Comparison of ENCODE assay signal across 19 mouse cellular contexts in genomic region chr7:102100868-102101267, GRCm38 (mm10). TPM values are rescaled to one million over a fixed set of nuclear protein-coding genes. Genes with fewer than 3 reads are reported as not detected.
DNase-seq lines count a peak whose midpoint lies in the region; ATAC-seq lines count a peak whose summit lies in the region.
"Had no signal": no experiment of that assay in that cellular context is flagged by ENCODE, and none has a peak within 500 bp of the region (broad histone marks: within the 10 kb centered on the region; RNA-seq: fewer than 3 reads in every experiment).

No protein-coding gene starts in this region.

- no peak overlapping the region for H3K9ac ChIP-seq in forebrain, embryonic 12.5 days
- H3K9ac ChIP-seq in heart, embryonic 14.5 days (ENCODE audit: low read length), result peak overlapping the region; percentile 11; the same call in 1 of the 2 replicates
- no peak overlapping the region for H3K9ac ChIP-seq in liver, embryonic 15.5 days
- H3K9ac ChIP-seq in limb, embryonic 13.5 days, result no peak overlapping the region
- H3K9ac ChIP-seq: hindbrain, embryonic 12.5 days; midbrain, embryonic 15.5 days had no signal

- 63% methylated on average over 5 of the region's 5 CpGs for WGBS in forebrain, embryonic 10.5 days
- WGBS in forebrain, embryonic 12.5 days, result 60% methylated on average over 5 of the region's 5 CpGs
- WGBS in heart, embryonic 14.5 days, result 61% methylated on average over 5 of the region's 5 CpGs
- 56% methylated on average over 5 of the region's 5 CpGs for WGBS in liver, embryonic 15.5 days (ENCODE audit: insufficient replicate concordance)
- WGBS in limb, embryonic 13.5 days, result 41% methylated on average over 5 of the region's 5 CpGs

- intact Hi-C loops in heart, postnatal 36 days (cut with DNase I), result no loop called here

- no peaks in the 10 kb centered on the region for H3K9me3 ChIP-seq in forebrain, embryonic 10.5 days
- H3K9me3 ChIP-seq in forebrain, embryonic 12.5 days, result no peaks in the 10 kb centered on the region
- H3K9me3 ChIP-seq in heart, embryonic 14.5 days (ENCODE audit: control insufficient read depth, low read length), result no peaks in the 10 kb centered on the region
- no peaks in the 10 kb centered on the region for H3K9me3 ChIP-seq in liver, embryonic 15.5 days (replicated peaks)
- no peaks in the 10 kb centered on the region for H3K9me3 ChIP-seq in limb, embryonic 13.5 days
- H3K9me3 ChIP-seq: hindbrain, embryonic 12.5 days; midbrain, embryonic 15.5 days had no signal

- H3K36me3 ChIP-seq in forebrain, embryonic 10.5 days (replicated peaks), result peaks cover 2% of the 10 kb centered on the region
- H3K36me3 ChIP-seq in forebrain, embryonic 12.5 days (replicated peaks), result 0 out of 2 replicates have a peak, but pooled peaks cover 1% of the 10 kb centered on the region
- H3K36me3 ChIP-seq in heart, embryonic 14.5 days (ENCODE audit: control insufficient read depth, insufficient read depth, low read length), result 0 out of 2 replicates have a peak, but pooled peaks cover 2% of the 10 kb centered on the region
- H3K36me3 ChIP-seq in liver, embryonic 15.5 days (replicated peaks), result no peaks in the 10 kb centered on the region
- H3K36me3 ChIP-seq in limb, embryonic 13.5 days, result peaks cover 7% of the 10 kb centered on the region
- H3K36me3 ChIP-seq: midbrain, embryonic 15.5 days had no signal

- H3K27ac ChIP-seq in forebrain, embryonic 10.5 days, result peak overlapping the region; percentile 79
- H3K27ac ChIP-seq in forebrain, embryonic 12.5 days, result no peak overlapping the region
- 0 out of 4 replicates have a peak overlapping the region, but pooled peaks of 1 of the 2 experiments have one; percentile 24 for H3K27ac ChIP-seq in heart, embryonic 14.5 days (replicated peaks in 1 of 2; ENCODE audit: control insufficient read depth in 1 of 2, insufficient read depth in 1 of 2, low read depth in 2 of 2, low read length in 2 of 2)
- H3K27ac ChIP-seq in liver, embryonic 15.5 days (replicated peaks), result peak overlapping the region; percentile 24; the same call in 1 of the 2 replicates
- H3K27ac ChIP-seq in limb, embryonic 13.5 days, result no peak overlapping the region; the same call in 1 of the 2 replicates
- H3K27ac ChIP-seq: midbrain, embryonic 15.5 days had no signal

- H3K4me3 ChIP-seq in forebrain, embryonic 10.5 days, result peak overlapping the region; percentile 50; the same call in 1 of the 2 replicates
- no peak overlapping the region for H3K4me3 ChIP-seq in forebrain, embryonic 12.5 days (replicated peaks)
- H3K4me3 ChIP-seq in heart, embryonic 14.5 days (ENCODE audit: control insufficient read depth in 1 of 2, insufficient read depth in 1 of 2, low read depth in 1 of 2, low read length in 2 of 2), result no peak overlapping the region
- H3K4me3 ChIP-seq in liver, embryonic 15.5 days (replicated peaks), result no peak overlapping the region
- H3K4me3 ChIP-seq in limb, embryonic 13.5 days, result no peak overlapping the region
- H3K4me3 ChIP-seq: midbrain, embryonic 15.5 days had no signal

- H3K4me1 ChIP-seq in forebrain, embryonic 10.5 days, result peaks cover 44% of the 10 kb centered on the region
- peaks cover 18% of the 10 kb centered on the region for H3K4me1 ChIP-seq in forebrain, embryonic 12.5 days
- peaks cover 29 to 33% of the 10 kb centered on the region in 2 experiments for H3K4me1 ChIP-seq in heart, embryonic 14.5 days (ENCODE audit: control insufficient read depth in 2 of 2, insufficient read depth in 2 of 2, low read length in 2 of 2)
- H3K4me1 ChIP-seq in liver, embryonic 15.5 days (replicated peaks), result peaks cover 37% of the 10 kb centered on the region
- H3K4me1 ChIP-seq in limb, embryonic 13.5 days, result peaks cover 22% of the 10 kb centered on the region

- DNase-seq in forebrain, embryonic 10.5 days (ENCODE audit: extremely low spot score, low spot score), result no peak
- no peak for DNase-seq in heart, postnatal 36 days
- no peak for DNase-seq in liver
- no peak for DNase-seq in right cerebral cortex, postnatal 10 days (ENCODE audit: low spot score in 2 of 2)
- DNase-seq: adrenal gland, adult 2 months; cerebellum, postnatal 10 days; layer of hippocampus, adult 9-11 months had no signal

- no peak for ATAC-seq in forebrain, embryonic 12.5 days (ENCODE audit: low FRiP score)
- no peak for ATAC-seq in heart, embryonic 14.5 days (ENCODE audit: insufficient number of reproducible peaks, insufficient read depth, low FRiP score, low read depth)
- no peak for ATAC-seq in liver, embryonic 15.5 days (ENCODE audit: insufficient read depth)
- no peak for ATAC-seq in limb, embryonic 13.5 days (ENCODE audit: low FRiP score, low read depth)

- peaks cover 20% of the 10 kb centered on the region for H3K27me3 ChIP-seq in forebrain, embryonic 10.5 days (ENCODE audit: poor library complexity, severe bottlenecking)
- H3K27me3 ChIP-seq in forebrain, embryonic 12.5 days, result peaks cover 10% of the 10 kb centered on the region
- H3K27me3 ChIP-seq in heart, embryonic 14.5 days (ENCODE audit: control insufficient read depth, insufficient read depth, low read length), result no peaks in the 10 kb centered on the region
- peaks cover 30% of the 10 kb centered on the region for H3K27me3 ChIP-seq in liver, embryonic 15.5 days
- H3K27me3 ChIP-seq in limb, embryonic 13.5 days, result no peaks in the 10 kb centered on the region
- H3K27me3 ChIP-seq: midbrain, embryonic 15.5 days had no signal

- no peak overlapping the region for H3K4me2 ChIP-seq in forebrain, embryonic 12.5 days
- H3K4me2 ChIP-seq in heart, embryonic 14.5 days (ENCODE audit: low read length), result peak overlapping the region; percentile 75; the same call in 1 of the 2 replicates
- peak overlapping the region; percentile 75; the same call in 1 of the 2 replicates for H3K4me2 ChIP-seq in liver, embryonic 15.5 days
- H3K4me2 ChIP-seq in limb, embryonic 13.5 days (replicated peaks), result peak overlapping the region; percentile 65; the same call in 1 of the 2 replicates

RNA-seq across cellular contexts. Expression of gene Art1, which starts 0.7 kb away (rescaled TPM):
- 0.57 and 1.3 TPM in 2 replicates for polyA plus RNA-seq in forebrain, embryonic 10.5 days (2016; fragmentation: Nextera tagmentation; extraction: Ambion mirVana)
- polyA plus RNA-seq in forebrain, embryonic 12.5 days (2016; fragmentation: Nextera tagmentation; extraction: Ambion mirVana), result 0.42 and 0.77 TPM in 2 replicates
- polyA plus RNA-seq in heart, embryonic 14.5 days (2014; fragmentation: Nextera tagmentation; extraction: Ambion mirVana), result 3.7 and 3.9 TPM in 2 replicates
- 100 to 1,000 TPM; 282 to 343 TPM for total RNA-seq in heart, postnatal 36 days (2021)
- 0.77 and 1.6 TPM in 2 replicates for polyA plus RNA-seq in liver, embryonic 15.5 days (2015; fragmentation: Nextera tagmentation; extraction: Ambion mirVana)
- 16.8 and 16.9 TPM in 2 replicates for polyA plus RNA-seq in limb, embryonic 13.5 days (2015; fragmentation: Nextera tagmentation; extraction: Ambion mirVana)
- total RNA-seq: adrenal gland, adult 2 months; megakaryocyte progenitor cell, adult 5-6 weeks had no signal
- polyA plus RNA-seq: adrenal gland, adult 2 months; CD4-positive, CD25-positive, alpha-beta regulatory T cell, adult 4 months; erythroblast, embryonic 14.5 days; liver, adult 2 months; small intestine, adult 2 months had no signal

RNA-seq across cellular contexts. Expression of gene Art5, which starts 8.4 kb away (rescaled TPM):
- 2.9 and 3.2 TPM in 2 replicates for polyA plus RNA-seq in forebrain, embryonic 10.5 days (2016; fragmentation: Nextera tagmentation; extraction: Ambion mirVana)
- polyA plus RNA-seq in forebrain, embryonic 12.5 days (2016; fragmentation: Nextera tagmentation; extraction: Ambion mirVana), result 0.97 and 2.0 TPM in 2 replicates
- polyA plus RNA-seq in heart, embryonic 14.5 days (2014; fragmentation: Nextera tagmentation; extraction: Ambion mirVana), result 1.3 and 1.6 TPM in 2 replicates
- 10 to 100 TPM; 15.3 to 28.1 TPM for total RNA-seq in heart, postnatal 36 days (2021)
- 0.25 and 0.30 TPM in 2 replicates for polyA plus RNA-seq in liver, embryonic 15.5 days (2015; fragmentation: Nextera tagmentation; extraction: Ambion mirVana)
- polyA plus RNA-seq in limb, embryonic 13.5 days (2015; fragmentation: Nextera tagmentation; extraction: Ambion mirVana), result 4.4 and 4.7 TPM in 2 replicates
- total RNA-seq: adrenal gland, adult 2 months; liver, adult 2 months had no signal
- polyA plus RNA-seq: erythroblast, embryonic 14.5 days; liver, adult 2 months had no signal

RNA-seq across cellular contexts. Expression of gene Chrna10, which starts 15.8 kb away (rescaled TPM):
- polyA plus RNA-seq in forebrain, embryonic 10.5 days (2016; fragmentation: Nextera tagmentation; extraction: Ambion mirVana), result not detected in 2 replicates
- not detected in 2 replicates for polyA plus RNA-seq in forebrain, embryonic 12.5 days (2016; fragmentation: Nextera tagmentation; extraction: Ambion mirVana)
- 0.19 TPM in 1 of 2 replicates, not detected in the other for polyA plus RNA-seq in heart, embryonic 14.5 days (2014; fragmentation: Nextera tagmentation; extraction: Ambion mirVana)
- total RNA-seq in heart, postnatal 36 days (2021), result not detected
- polyA plus RNA-seq in liver, embryonic 15.5 days (2015; fragmentation: Nextera tagmentation; extraction: Ambion mirVana), result not detected in 2 replicates
- polyA plus RNA-seq in limb, embryonic 13.5 days (2015; fragmentation: Nextera tagmentation; extraction: Ambion mirVana), result not detected in 2 replicates
- total RNA-seq: adrenal gland, adult 2 months; liver, adult 2 months; megakaryocyte progenitor cell, adult 5-6 weeks had no signal
- polyA plus RNA-seq: CD4-positive, CD25-positive, alpha-beta regulatory T cell, adult 4 months; erythroblast, embryonic 14.5 days; hindbrain, embryonic 12.5 days; intestine, embryonic 14.5 days; midbrain, embryonic 15.5 days had no signal

RNA-seq across cellular contexts. Expression of gene Trpc2, which starts 18.0 kb away (rescaled TPM):
- polyA plus RNA-seq in forebrain, embryonic 10.5 days (2016; fragmentation: Nextera tagmentation; extraction: Ambion mirVana), result not detected in 2 replicates
- not detected in 2 replicates for polyA plus RNA-seq in forebrain, embryonic 12.5 days (2016; fragmentation: Nextera tagmentation; extraction: Ambion mirVana)
- not detected in 2 replicates for polyA plus RNA-seq in heart, embryonic 14.5 days (2014; fragmentation: Nextera tagmentation; extraction: Ambion mirVana)
- total RNA-seq in heart, postnatal 36 days (2021), result under 1 TPM; 0.28 to 0.70 TPM
- 0.36 TPM in 1 of 2 replicates, not detected in the other for polyA plus RNA-seq in liver, embryonic 15.5 days (2015; fragmentation: Nextera tagmentation; extraction: Ambion mirVana)
- polyA plus RNA-seq in limb, embryonic 13.5 days (2015; fragmentation: Nextera tagmentation; extraction: Ambion mirVana), result not detected in 2 replicates
- total RNA-seq: megakaryocyte progenitor cell, adult 5-6 weeks had no signal
- polyA plus RNA-seq: adrenal gland, adult 2 months; CD4-positive, CD25-positive, alpha-beta regulatory T cell, adult 4 months; intestine, embryonic 14.5 days; liver, adult 2 months; midbrain, embryonic 15.5 days had no signal

RNA-seq across cellular contexts. Expression of gene Xntrpc, which starts 35.4 kb away (rescaled TPM):
- 1.9 TPM in 2 replicates for polyA plus RNA-seq in forebrain, embryonic 10.5 days (2016; fragmentation: Nextera tagmentation; extraction: Ambion mirVana)
- polyA plus RNA-seq in forebrain, embryonic 12.5 days (2016; fragmentation: Nextera tagmentation; extraction: Ambion mirVana), result 2.9 and 3.0 TPM in 2 replicates
- 0.78 and 1.1 TPM in 2 replicates for polyA plus RNA-seq in heart, embryonic 14.5 days (2014; fragmentation: Nextera tagmentation; extraction: Ambion mirVana)
- under 1 TPM; 0.27 to 0.94 TPM for total RNA-seq in heart, postnatal 36 days (2021)
- 0.30 TPM in 1 of 2 replicates, not detected in the other for polyA plus RNA-seq in liver, embryonic 15.5 days (2015; fragmentation: Nextera tagmentation; extraction: Ambion mirVana)
- 2.3 TPM in 2 replicates for polyA plus RNA-seq in limb, embryonic 13.5 days (2015; fragmentation: Nextera tagmentation; extraction: Ambion mirVana)
- polyA plus RNA-seq: erythroblast, embryonic 14.5 days had no signal

Comparison
In these comparisons a context has a peak if more than half of its experiments do, and no peak if none do; other contexts are left out.
1. H3K27ac ChIP-seq: peak in forebrain, embryonic 10.5 days (single experiment) and liver, embryonic 15.5 days (single experiment); none in forebrain, embryonic 12.5 days (single experiment) and limb, embryonic 13.5 days (single experiment).